Mouse (Mus musculus) telencephalon, adult 2 months (tissue): Measurements from ENCODE around the gene Rrn3.
"Not testable (repeated sequence)": the region's sequence is repeated elsewhere in the genome, so short reads cannot be mapped to it uniquely, and the experiment has no call there.

Experiments
- DNase-seq: peaks from one replicate; pipeline ENCODE4 v3.0.0-alpha.2; 2011; ENCODE audit warnings: low read depth, low spot score

Rrn3 gene

GRCm38 (mm10) chr16:13780353-13781036 is at the start of gene Rrn3:
Gene Rrn3, plus strand, starts transcription at chr16:13780708.
- peak; percentile 92 for DNase-seq

DNA sequence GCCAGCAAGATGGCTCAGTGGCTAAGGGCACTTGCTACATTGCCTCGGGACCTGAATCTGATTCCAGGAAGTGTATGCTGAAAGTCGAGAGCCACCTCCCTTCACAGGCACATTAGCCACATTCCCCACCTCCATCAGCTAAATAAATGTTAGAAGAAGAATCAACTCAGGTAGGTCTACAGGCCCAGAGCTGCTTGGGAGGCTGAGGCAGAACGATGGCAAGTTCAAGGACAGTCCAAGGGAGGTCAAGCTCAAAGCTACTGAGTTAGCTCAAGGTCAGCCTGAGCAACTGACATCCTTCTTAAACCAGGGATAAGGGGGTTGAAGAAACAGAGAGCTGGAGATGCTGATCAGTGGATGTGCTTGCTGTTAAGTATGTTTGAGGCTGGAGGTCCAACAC is 47.7 kb upstream of the Rrn3 start:
- no peak for DNase-seq

DNA sequence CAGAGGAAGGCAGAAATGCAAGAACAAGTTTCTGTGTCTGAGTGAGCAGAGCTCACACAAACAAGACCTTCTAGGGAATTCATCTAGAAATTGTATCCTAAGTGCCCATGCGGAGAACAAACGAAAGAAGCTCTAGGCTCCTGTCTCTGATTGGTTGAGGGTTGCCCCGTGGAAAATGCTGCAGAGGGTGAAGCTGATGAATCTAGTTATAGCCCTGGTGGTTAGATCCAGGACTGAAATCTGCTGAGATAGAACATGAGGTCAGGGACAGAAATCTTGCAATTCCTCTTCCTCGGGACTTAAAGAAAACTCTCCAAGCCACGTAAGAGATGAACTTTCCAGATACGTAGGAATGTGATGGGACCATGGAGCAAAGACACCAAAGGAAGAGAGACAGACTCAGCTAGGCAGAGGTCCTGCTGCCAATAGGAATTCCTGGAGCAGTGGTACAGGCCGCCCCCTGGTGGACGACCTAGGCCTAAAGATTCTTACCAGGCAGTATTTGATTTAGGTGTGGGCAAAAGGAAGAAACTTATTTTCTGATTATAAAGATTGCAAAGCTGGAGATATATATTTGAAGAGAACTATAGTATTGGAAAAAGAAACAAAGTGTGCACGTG is 46.9 kb upstream of the Rrn3 start:
- DNase-seq, result peak; percentile 33

- DNase-seq, result no peak
These were observed 44.5 kb upstream of the Rrn3 start for GRCm38 (mm10) chr16:13735977-13736376.

- DNase-seq, result not testable (repeated sequence)
These were observed 41.5 kb upstream of the Rrn3 start for GRCm38 (mm10) chr16:13739044-13739443.

DNA sequence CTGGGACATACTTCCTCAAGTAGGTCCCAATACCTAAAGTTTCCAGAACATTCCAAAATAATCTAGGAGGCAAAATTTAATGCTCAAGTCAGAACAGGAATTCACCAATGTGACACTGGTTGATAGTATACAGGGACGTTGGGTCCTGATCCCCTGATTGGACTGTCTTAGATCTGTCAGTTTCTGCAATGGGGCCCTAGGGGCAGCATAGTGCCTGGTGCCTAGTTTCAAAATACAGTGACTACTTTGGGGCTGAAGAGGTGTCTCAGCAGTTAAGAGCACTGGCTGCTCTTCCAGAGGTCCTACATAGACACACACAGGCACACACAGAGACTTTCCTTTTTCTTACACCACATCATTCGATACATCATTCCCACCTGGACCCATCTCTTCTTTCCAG is 39.7 kb upstream of the Rrn3 start:
- no peak for DNase-seq

- DNase-seq, result no peak
These were observed 32.8 kb upstream of the Rrn3 start for GRCm38 (mm10) chr16:13747708-13748107.

- no peak for DNase-seq
These were observed 32.4 kb upstream of the Rrn3 start for GRCm38 (mm10) chr16:13748124-13748523.

DNA sequence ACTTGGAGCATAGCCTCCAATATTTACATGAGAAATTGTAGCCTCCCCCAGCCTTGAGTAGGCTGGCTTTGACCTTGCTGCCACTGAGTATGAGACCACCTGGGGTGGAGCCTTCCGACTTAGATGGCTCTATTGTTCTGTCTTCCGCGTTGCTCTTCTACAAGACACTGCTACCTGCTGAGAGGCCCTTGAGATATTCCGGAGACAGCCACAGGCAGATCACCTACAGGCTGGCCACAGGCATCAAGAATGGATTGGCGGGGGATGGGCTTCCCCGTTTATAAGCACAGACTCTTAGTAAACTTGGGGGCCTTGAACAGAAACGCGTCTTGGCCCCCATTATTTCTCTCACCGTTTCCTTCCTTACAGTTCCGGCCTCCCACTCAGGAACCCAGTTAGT is 31.7 kb upstream of the Rrn3 start:
- DNase-seq, result not testable (repeated sequence)

GRCm38 (mm10) chr16:13749306-13749705 is 31.2 kb upstream of the Rrn3 start:
- DNase-seq, result no peak

DNA sequence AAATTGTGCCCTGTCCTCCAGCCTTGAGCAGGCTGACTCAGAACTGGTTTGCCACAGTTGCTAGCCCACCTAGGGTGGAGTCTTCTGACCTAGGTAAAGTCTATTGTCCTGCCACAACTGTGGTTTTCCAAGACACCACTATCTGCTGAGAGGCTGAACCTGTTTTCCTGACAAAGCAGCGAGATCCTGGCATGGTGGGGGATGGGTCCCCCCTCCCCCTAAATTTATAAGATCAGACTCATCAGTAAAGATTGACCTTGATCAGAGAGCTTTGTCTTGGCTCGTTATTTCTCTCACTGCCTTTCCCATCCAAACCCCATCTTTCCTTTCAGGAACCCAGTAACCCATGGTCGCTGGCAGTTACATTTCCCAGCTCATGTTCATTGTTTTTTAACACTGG is 30.5 kb upstream of the Rrn3 start:
- no peak for DNase-seq

- no peak for DNase-seq
These were observed 29.9 kb upstream of the Rrn3 start for GRCm38 (mm10) chr16:13750626-13751025.

GRCm38 (mm10) chr16:13753986-13754385 is 26.5 kb upstream of the Rrn3 start:
- no peak for DNase-seq

DNA sequence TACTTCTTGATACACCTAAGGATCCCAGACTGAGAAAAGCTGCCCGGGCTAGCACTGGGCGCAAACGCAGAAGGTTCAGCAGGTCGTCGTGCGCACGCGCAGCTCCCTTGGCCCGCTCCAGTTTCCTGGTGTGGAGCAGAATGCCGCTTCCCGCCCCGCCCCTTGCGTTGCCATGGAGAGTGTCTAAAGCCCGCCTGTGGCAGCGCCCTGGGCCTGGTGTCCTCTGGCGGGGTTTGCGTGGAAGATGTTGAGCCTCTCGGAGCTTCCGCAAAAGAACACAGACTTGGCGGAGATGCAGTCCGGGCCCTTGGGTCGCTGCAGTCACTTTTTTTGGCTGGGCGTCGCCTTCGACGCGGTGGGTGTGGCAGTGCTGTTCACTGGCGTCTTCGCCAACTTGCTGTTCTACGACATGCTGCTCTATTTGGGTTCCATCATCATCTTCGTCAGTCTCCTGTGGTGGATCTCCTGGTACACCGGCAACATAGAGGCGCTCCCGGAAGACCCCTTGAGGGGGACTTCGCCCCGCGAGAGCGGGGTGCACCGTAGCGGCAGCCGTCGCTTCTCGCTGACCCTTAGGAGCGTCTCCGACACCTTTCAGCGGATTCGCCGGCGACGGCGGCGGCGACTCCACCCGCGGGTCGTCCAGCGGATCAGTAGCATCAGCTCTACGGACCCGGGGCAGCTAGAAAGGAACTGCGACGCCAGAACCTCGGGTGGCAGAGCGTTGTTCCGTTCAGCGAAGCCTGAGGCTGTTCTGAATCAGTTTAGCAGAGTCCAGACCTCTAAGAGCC is 25.9 kb upstream of the Rrn3 start:
- DNase-seq, result peak; percentile 87

DNA sequence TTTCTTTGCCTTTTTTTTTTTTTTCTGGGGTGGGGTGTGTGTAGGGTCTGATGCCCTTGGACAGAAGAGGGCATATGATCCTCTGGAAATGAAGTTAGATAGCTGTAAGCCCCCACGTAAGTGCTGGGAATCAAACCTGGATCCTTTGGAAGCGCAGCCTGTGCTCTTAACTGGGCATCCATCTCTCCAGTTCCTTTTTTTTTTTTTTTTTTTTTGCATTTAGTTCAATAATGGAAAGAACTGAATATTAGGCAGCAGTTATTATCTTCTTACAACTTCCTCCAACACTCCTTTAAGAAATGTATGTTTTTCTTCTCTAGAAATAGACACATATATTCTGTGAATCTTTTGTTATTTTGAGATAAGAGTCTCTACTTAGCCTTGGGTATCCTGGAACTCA is 22.7 kb upstream of the Rrn3 start:
- DNase-seq, result no peak

- not testable (repeated sequence) for DNase-seq
These were observed 17.7 kb upstream of the Rrn3 start for GRCm38 (mm10) chr16:13762807-13763206.

GRCm38 (mm10) chr16:13764519-13764918 is 16.0 kb upstream of the Rrn3 start:
- DNase-seq, result no peak

- no peak for DNase-seq
These were observed 14.1 kb upstream of the Rrn3 start for GRCm38 (mm10) chr16:13766367-13766766.

DNA sequence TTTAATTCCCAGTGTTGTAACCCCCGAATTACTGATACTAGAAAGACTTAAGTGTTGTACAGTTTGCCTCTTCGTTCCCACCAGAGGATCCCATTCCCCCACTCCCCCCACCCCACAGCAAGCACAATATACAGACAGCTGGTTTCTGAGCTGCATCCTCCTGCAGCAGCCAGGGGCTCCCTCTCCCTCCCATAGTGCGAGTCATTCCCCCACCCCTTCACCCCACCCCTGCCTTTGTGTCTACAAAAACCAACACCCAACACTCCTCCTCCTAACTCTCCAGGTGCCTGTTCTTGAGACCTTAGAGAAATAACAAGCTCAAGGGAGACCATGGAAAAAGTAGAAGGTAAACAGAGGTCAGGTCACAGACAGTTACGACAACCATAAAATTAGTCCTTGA is 8.9 kb upstream of the Rrn3 start:
- not testable (repeated sequence) for DNase-seq

DNA sequence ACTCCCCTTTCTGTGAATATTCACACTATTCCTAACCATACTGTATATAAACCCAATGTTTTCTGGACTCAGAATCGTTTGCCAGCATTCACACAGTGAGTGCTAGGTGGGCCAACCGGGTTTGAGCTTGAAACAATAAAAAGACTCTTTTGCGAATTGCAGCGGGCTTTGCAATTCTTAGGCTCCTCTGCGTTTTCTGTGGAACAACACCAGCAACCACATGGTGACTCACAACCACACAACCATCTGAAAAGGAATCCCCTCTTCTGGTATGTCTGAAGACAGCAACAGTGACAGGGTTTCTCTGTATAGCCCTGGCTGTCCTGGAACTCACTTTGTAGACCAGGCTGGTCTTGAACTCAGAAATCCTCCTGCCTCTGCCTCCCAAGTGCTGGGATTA is 8.5 kb upstream of the Rrn3 start:
- DNase-seq, result not testable (repeated sequence)

DNA sequence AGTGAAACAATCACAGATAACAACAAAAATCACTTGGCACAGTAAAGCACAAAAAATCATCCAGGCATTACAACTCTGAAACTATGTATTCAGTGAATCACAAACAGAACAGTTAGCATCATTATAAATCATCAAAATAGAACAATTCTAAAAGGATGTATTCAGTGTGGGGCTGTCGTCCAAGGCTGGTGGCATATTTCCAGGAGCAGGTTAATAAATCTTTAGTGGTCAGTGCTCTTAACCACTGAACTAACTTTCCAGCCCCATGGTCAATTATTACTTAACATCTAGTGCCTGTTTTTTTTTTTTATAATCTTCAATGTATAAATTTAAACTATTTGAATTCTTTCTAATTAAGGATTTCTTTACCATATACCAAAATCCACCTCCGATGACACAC is 6.5 kb upstream of the Rrn3 start:
- not testable (repeated sequence) for DNase-seq

DNA sequence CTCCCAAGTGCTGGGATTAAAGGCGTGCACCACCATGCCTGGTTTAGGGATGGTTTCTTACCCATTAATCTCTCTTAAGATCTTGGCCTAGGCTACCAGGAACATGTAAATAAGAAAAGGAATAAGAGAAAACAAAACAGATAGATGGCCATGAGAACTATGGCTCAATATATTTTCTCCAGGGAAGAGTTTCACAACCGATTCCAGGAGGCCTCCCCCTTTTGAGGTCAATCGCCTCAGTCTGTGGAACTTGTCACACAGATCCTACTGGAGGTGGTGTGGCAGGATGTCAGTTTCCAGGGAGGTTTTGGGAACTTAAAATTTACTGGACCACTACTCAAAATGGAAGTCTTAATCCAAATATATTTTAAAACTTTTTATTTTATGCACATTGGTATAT is 5.9 kb upstream of the Rrn3 start:
- not testable (repeated sequence) for DNase-seq

GRCm38 (mm10) chr16:13781216-13781615 is 708 bp downstream of the Rrn3 start:
- no peak for DNase-seq
